Mouse (Mus musculus) cerebellum, adult 11-12 months (tissue): ENCODE data around the gene Cldn34b2.
"Not testable (repeated sequence)": the region's sequence is repeated elsewhere in the genome, so short reads cannot be mapped to it uniquely, and the experiment has no call there.

ENCODE experiments used
- DNase-seq: peaks from one replicate; pipeline ENCODE4 v3.0.0; 2022

Cldn34b2 gene

DNA sequence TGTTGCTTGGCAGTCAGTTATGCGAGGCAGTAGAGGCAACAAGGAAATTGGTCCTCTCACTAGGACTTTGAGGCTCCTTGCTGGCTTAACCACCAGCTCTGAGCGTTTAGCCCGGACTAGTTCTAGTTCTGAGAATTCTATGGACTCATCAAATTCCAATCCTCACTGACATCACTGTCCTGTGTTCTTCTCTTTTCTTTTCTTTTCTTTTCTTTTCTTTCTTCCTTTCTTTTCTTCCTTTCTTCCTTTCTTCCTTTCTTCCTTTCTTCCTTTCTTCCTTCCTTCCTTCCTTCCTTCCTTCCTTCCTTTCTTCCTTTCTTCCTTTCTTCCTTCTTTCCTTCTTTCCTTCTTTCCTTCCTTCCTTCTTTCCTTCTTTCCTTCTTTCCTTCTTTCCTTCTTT is at the start of gene Cldn34b2:
Gene Cldn34b2 (minus strand): TSS at position 101 of the 400 bp plus-strand sequence.
- DNase-seq, result not testable (repeated sequence)

DNA sequence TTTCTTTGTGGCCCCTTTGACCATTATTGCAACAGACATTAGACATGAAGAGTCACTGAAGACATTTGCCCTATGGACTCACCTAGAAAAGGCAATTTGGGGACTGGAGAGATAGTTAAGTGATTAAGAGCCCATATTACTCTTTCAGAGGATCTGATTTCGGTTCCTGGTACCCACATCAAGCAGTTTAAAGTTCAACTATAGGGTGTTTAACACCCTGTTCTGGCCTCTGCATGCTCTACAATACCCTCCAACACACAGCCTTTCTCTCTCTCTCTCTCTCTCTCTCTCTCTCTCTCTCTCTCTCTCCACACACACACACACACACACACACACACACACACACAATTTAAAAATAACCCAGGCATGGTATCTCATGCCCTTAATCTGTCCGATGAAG is 49.4 kb upstream of the Cldn34b2 start:
- no peak for DNase-seq

DNA sequence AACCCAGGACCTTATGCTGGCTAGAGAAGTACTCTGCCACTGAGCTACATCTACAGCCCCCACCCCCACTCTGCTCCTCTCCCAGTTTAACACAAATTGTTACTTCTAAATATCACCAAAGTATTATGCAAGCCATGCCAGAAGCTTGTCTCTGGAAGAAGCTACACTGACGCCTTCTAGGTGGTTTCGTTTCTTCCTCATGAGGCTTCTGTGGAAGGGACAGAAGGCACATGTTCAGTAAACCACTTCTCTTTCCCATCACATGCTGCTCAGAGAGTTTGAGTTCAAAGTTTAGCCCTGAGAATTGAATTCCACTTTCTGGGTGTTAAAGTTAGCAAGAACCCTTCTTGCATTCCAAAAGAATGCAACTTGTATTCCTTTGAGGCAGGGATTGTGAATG is 49.0 kb upstream of the Cldn34b2 start:
- no peak for DNase-seq

DNA sequence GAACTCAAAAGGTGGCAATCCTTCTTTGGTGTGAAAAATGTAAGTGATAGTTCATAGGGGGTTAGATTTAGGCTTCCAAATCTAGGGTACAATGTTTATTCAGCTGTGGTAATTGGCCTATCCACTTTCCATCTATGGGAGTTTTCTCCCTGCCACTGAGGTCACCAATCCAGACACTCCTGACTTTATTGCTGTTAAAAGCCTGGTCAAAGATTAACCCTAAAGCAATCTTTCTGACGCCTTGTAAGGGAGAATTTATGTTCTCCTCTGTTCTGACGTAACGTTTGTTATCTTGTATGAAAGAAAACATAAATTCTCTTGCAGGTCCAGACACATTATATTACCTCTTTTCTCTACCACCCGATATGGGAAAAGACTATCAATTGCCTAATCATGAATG is 47.4 kb upstream of the Cldn34b2 start:
- no peak for DNase-seq

DNA sequence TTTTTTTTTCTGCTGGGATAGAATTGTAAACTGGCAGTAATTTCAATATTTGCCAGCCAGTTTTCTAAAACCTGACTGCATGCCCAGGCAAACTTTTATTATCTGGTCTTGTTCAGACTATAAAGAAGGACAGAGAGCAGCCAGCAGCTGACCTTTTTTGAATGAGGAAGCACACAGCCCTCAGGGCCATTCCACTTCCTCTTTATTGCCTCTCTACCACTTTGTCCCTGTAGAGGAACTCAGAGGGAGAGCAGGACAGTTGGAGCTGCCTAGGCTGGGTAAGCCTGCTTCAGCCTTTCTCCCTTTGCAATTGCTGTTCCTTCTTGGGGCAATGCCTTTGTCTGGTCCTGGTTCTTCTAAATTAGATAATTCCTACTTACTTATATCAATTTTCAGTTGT is 44.1 kb upstream of the Cldn34b2 start:
- DNase-seq, result no peak

DNA sequence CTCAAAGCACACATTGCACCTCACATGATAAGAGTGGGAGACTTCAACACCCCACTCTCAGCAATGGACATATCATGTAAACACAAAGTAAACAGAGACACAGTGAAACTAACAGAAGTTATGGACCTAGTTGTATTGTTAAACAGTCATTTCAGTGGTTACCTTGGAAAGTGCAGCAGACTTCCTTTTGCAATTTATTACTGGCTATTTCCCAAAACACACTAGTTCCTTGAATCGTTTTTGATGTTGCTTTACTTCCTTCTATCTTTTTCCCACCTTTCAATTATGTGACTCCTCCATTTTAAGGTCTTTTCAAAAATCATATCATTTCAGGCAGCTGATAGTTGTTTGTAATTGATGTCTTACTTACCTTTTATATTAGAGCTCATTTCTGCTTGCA is 43.5 kb upstream of the Cldn34b2 start:
- no peak for DNase-seq

DNA sequence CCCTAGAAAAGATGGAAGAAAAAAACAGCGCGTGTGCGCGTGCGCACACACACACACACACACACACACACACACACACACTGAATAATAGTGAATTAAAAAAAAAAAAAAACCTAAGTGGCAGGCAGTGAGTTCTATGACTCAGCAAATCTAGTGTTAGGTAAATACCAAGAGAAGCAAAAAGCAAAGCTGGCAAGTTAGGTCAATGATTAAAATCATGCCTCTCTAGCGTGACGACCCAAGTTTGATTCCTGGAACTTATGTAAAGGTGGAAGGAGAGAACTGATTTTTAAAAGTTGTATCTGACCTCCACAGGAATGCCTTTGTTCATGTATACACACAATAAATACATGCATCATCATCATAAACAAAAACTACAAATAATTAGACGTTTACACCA is 41.7 kb upstream of the Cldn34b2 start:
- no peak for DNase-seq

DNA sequence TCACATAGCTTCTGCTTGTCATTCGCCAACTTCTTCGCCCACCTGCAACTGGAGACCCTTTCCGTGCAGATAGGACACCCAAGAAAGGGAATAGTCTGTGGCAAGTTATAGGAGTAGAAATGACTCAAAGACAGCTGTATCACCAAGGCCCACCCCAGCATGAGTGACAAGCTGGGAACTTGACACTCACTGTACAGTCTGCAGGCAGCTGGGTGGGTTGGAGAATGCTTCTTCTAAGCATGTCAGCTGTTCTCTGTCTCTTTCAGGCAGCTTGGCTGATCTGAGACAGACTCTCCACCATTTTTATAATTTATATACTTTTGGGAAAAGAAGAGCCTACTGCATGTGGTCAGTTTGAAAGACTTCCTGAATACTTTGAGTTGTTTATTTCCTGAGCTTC is 39.5 kb upstream of the Cldn34b2 start:
- no peak for DNase-seq

DNA sequence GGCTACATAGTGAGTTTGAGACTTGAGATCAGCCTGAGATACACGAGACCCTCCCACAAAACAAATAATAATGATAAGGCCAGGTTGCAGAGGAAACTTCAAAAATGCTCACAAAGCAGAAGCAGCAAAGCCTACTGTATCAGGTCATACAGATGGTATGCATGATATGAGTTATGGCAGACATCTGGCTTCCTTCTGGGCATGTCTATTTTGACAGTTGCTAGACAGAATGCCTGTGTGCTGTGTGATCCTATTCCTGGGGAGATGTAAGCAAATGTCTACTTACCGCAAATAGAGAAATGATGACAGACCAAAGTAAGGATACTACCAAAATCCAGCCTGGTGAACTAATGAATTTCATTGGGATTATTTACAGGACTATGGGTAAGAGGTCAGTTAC is 38.1 kb upstream of the Cldn34b2 start:
- no peak for DNase-seq

DNA sequence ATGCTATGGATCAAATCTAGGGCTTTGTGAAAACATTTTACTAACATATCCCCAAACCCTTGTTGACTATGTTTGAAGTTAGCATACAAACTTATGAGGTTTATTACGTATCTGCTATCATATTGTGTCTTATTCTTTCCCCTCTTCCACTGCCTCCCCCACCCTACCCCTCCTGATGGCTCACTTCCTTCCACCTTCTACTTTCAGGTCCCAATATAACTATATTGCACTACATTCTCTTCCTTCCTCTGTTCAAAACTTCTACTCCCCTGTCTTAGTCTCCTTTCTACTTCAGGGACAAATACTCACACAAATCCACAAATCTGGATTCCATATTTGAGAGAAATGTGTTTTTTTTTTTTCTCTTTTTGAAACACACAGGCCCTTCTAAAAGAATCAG is 35.3 kb upstream of the Cldn34b2 start:
- DNase-seq, result no peak

DNA sequence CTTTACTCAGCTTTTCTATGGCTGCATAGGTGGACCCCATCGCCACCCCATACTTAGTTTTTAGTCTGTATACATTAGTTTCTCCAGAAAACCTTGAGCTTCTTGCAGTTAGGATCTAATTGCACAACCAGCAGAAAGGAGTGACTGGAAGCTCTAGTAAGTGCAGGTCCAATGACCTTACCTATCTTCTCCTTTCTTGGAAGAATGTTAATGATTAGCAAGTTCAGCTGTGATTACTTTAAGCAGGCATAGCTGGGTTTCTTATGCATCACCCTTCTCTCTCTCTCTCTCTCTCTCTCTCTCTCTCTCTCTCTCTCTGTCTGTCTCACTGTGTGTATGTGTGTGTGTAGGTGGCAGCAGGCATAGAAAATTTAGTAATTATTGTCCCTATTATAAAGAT is 23.7 kb upstream of the Cldn34b2 start:
- DNase-seq, result no peak

DNA sequence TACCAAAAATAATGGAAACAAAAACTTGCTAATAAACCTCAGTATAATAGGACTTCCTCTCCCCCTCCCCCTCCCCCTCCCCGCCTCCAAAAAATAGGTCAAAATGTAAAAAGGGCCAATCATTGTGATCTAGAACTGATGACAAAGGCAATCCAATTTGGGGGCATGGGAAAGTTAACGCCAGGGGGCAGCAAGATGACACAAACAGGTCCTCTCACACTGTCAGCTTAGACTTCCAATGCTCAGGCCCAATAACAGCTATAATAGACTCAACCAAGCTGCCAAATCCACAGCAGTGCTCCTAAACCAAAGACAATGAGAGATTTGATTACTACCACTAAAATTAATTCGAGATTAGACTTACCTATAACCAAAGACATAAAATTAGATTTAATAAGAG is 16.5 kb upstream of the Cldn34b2 start:
- peak; percentile 7 for DNase-seq

DNA sequence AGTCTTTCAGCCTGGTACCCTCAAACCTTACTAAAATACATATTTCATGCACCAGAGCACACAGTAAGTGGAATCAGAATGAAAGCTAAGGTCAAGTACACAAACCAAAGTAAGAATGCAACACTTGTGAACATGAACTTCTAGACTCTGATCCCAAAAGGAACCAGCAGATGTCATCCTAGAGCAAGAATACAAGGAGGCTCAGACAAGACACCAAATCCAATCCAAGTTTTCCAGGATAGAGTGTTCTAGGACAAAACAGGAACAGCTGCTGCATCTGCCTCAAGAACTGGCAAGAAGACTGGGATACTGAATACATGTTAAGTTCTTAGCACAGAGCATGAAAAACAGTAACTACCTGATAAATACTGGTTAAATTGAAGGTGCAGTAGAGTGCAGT is 30.2 kb downstream of the Cldn34b2 start:
- no peak for DNase-seq

DNA sequence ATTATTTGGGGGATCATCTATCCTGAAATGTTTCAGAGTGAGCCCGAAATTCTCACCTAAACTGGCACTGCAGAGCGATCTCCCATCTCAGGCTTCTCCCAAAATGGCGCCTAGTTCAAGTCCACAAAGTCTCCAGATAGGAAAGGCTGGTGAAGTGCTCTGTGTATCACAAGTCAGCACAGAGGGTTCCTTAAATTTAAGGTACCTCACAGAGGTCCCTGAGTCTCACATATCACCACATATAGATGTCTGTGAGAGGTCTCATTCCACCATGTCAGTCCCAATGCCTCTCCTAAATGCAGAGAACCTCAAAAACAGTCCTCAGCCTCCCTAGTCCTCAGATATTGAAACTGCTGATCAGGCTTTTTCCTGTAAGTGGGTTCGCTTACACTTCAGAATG is 34.6 kb downstream of the Cldn34b2 start, which contains the start of gene Magea2:
Gene Magea2 (minus strand): TSS at position 101 of the 400 bp plus-strand sequence.
- DNase-seq, result not testable (repeated sequence)

DNA sequence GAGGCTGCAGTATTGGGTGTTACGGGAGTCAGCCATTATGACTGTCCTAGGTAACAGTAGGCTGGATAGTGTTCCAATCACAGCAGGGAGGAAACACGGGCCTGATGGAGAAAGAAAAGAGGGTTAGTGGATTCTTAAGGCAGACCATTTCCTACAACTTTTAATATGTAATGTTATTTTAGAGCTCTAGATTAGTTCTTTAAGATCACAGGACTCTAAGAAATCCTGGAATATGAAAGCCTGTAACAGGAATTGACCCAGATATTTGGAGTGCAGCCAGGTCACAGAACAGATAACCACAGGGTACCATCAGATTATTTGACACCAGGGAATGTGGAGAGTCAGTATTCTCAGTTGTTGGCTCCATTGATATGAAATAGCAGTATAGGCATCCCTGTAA is 38.5 kb downstream of the Cldn34b2 start, which contains the start of gene Magea1:
Gene Magea1 (minus strand): TSS at position 101 of the 400 bp plus-strand sequence.
- DNase-seq, result not testable (repeated sequence)
